Mouse (Mus musculus) embryo, embryonic 10.5 days (tissue): ENCODE results near the gene Bnc2.

ENCODE experiments used
- DNase-seq: peaks from one replicate; pipeline ENCODE4 v3.0.0-alpha.2; 2015; ENCODE audit warnings: low spot score

The Bnc2 gene

GRCm38 (mm10) chr4:84324371-84324770, 350.7 kb downstream of the Bnc2 start:
- no peak for DNase-seq

GRCm38 (mm10) chr4:84321598-84321997, 353.5 kb downstream of the Bnc2 start:
- no peak for DNase-seq

- DNase-seq = no peak
Observed at GRCm38 (mm10) chr4:84317421-84317820, 357.7 kb downstream of the Bnc2 start.

- no peak for DNase-seq
Observed at GRCm38 (mm10) chr4:84311371-84311770, 363.7 kb downstream of the Bnc2 start.

- DNase-seq = no peak
Observed at GRCm38 (mm10) chr4:84310851-84311250, 364.2 kb downstream of the Bnc2 start.

DNA sequence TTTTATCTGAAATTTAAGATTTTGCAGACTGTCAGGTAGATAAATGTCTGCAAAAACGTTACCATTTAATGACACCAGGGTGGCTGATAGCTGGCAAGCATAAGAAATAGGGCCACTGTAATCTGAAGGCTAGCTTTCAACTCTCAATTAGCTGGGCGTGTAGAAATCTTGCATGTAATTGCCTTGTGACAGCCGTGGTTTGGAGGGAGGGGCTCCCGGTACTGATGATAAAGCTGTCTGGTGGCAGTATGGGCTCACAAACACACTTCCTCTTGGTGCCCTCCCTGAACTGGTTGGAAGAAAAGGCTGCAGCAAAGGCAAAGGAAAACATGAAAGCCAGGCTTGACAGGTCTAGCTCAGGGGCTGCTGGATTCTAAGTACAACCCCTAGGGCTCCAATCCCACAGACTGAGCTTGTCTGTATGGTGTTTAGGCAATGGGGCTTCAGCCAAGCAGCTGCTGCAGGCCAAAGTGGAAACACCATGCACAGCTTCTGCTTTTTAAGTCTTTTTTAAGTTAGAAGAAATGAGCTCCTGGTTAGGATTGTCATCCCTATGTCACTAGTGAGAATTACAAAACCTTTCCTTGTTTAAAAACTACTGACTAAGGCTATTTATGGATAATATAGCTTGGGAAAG, 366.7 kb downstream of the Bnc2 start:
- peak; percentile 39 for DNase-seq

GRCm38 (mm10) chr4:84306928-84307606, 368.0 kb downstream of the Bnc2 start:
- DNase-seq = no peak

GRCm38 (mm10) chr4:84302949-84303348, 372.1 kb downstream of the Bnc2 start:
- DNase-seq = no peak

- DNase-seq = no peak
Observed at GRCm38 (mm10) chr4:84285153-84285552, 389.9 kb downstream of the Bnc2 start.

DNA sequence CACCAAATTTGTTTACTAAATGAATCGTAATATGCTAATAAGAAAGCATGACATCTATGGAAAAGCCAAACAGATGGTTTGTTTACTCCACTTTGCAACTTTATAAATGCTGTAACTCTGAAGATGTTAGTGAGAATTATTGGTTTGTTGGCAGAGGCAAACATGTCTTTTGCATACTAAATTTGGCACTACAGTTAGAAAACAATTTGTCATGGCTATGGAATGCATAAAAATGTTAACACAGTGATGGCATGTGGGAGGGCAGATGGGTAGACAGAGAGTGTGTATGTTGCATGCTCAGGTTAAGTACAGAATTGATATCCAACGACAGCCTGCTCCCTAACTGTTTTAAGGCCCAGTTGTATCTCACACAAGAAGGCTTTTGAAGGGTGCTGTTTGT, 392.4 kb downstream of the Bnc2 start:
- no peak for DNase-seq

DNA sequence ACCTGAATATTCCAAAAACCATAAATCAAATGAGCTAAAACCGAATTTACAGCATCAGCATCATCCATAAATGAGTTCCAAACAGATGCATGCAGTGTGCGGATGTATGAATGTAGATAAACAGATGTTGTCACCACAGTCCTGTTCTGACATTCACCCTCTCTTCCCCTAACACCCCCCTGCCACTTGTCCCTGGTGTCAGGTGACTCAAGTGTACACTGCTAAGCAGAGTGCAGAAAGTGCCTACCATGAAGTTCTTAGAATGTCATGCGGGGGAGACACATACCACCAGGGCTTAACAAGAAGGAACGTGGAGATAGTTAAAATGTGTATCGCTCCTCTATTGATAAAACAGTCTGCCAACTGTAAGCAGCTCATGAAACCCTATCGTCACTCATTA, 396.9 kb downstream of the Bnc2 start:
- no peak for DNase-seq

- no peak for DNase-seq
Observed at GRCm38 (mm10) chr4:84276081-84276480, 399.0 kb downstream of the Bnc2 start.

DNA sequence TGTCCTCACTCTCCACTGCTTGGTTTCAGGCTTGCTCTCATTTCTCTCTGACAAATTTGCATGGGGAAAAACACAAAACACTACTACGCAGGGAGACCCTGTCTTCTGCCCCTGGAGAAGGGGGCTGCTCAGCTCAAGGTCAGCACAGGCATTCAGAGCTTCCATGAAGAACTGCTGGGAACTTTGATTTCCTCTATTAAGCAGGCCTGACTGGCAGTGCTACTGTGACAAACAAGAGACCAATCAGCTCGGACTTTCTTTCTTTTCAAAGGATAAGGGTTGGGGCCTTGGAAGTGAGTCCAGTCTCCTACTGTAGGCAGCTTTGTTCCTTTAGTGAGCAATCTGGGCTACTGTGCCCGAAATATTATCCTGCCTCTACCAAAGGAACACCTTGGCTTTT, 400.9 kb downstream of the Bnc2 start:
- DNase-seq = no peak

GRCm38 (mm10) chr4:84272867-84273266, 402.2 kb downstream of the Bnc2 start:
- DNase-seq = no peak

- DNase-seq = no peak
Observed at GRCm38 (mm10) chr4:84269845-84270244, 405.2 kb downstream of the Bnc2 start.

GRCm38 (mm10) chr4:84247356-84247755, 427.7 kb downstream of the Bnc2 start:
- DNase-seq = peak; percentile 29

DNA sequence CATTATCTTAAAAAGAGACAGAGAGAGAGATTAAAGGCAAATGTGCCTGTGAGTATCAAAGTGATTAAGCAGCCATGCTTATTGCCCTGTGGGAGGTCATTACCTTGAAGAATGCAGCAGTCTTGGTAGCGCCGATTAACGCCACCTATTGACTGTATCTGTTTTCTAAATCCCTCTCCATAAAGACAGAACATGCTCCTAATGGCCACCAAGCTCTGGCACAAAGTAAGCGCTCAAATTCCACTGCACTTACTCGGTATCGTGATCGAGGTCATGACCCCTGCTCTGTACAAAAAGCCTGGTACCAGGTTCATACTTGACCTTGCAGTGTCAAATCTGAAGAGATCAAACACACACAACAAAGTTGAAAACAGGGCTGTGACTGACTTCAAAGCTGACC, 442.7 kb downstream of the Bnc2 start:
- no peak for DNase-seq

GRCm38 (mm10) chr4:84231251-84231650, 443.8 kb downstream of the Bnc2 start:
- no peak for DNase-seq

DNA sequence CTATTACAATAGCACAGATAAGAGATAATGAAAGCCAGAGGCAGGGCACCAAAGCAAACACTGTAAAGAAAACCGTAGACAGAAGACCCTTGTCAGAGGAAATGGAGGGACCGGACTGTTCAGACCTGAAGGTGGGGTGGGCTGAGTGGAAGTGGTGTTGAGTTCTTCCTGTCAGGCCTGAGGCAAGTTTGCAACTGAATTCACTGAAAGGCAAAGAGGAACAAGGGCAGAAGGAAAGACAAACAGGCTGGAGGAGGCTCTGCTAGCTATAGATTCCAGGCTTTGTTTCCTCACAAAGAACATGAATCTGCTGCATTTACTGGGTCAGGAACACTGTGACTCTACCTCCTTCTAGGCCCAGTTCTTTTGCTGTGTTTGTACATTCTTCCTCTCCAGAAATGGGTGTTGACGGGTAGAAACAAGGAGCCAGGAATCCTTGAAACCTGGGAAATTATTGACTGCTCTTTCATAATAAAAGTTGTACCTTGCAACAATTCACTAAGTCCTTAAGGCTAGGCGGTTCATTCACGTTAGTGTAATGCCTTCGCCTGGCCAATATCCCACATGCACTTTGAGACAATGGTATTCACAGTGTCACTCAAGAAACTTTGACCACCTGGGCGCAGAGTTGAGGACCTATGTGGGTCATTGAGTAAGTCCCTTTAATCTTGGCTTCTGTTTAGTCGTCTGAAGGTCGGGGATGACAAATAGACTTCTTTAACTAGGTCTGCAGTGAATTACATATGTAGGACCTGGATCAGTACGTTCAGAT, 445.7 kb downstream of the Bnc2 start:
- DNase-seq = no peak

DNA sequence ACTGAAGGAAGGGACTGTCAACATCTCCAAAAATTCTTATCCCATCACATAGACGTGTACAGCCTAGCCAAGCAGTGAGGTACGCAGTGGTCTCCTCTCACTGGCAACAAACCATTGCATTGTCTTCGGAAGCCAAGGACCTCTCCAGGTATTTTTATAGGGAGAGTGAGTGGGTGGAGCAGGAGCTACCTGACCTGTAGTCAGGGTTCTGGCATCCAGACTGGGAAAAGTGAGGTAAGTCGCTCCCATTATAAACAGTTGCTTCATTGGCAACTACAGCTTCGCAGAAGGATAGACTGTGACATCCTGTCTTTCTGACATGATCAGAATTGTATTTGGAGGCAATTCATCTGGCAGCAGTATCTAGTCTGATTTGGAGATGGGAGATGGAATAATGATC, 446.5 kb downstream of the Bnc2 start:
- DNase-seq = no peak
